Mouse (Mus musculus): ENCODE results near the gene Mdfi.
A peak's percentile ranks its signal among the peaks of the same experiment; 100 is the strongest.
"Not testable (repeated sequence)": the region's sequence is repeated elsewhere in the genome, so short reads cannot be mapped to it uniquely, and the experiment has no call there.

Gene Mdfi

DNA sequence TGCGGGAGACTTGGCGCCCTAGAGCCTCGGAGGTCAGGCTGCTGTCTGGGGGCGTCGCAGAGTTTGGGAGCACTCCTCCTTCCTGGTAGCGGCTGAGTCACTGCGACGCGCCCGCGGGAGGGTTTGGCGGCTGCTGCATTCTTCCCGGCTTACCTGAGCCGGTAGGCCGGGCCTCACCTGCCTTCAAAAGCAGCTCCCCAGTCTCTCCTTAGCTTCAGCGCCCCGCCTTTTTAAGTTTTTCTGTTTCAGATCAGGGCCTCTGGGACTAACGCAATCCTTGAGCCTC, at the start of gene Mdfi:
Gene Mdfi, minus strand, starts transcription at position 210 of the 286 bp plus-strand sequence.
- DNase-seq (ENCODE audit: low spot score): no peak

- no peak for DNase-seq (ENCODE audit: low spot score)
These were observed 48.6 kb upstream of the Mdfi start for GRCm38 (mm10) chr17:47883099-47883498.

GRCm38 (mm10) chr17:47881330-47881729, 46.8 kb upstream of the Mdfi start:
- DNase-seq (ENCODE audit: low spot score): no peak

GRCm38 (mm10) chr17:47879207-47879606, 44.7 kb upstream of the Mdfi start:
- no peak for DNase-seq (ENCODE audit: low spot score)

- DNase-seq (ENCODE audit: low spot score): peak; percentile 70
These were observed 44.0 kb upstream of the Mdfi start for GRCm38 (mm10) chr17:47878378-47879089.

- no peak for DNase-seq (ENCODE audit: low spot score)
These were observed 43.4 kb upstream of the Mdfi start for GRCm38 (mm10) chr17:47877715-47878377.

- no peak for DNase-seq (ENCODE audit: low spot score)
These were observed 42.6 kb upstream of the Mdfi start for GRCm38 (mm10) chr17:47876776-47877714.

- DNase-seq (ENCODE audit: low spot score): peak; percentile 89
These were observed 38.9 kb upstream of the Mdfi start for GRCm38 (mm10) chr17:47873341-47873791.

DNA sequence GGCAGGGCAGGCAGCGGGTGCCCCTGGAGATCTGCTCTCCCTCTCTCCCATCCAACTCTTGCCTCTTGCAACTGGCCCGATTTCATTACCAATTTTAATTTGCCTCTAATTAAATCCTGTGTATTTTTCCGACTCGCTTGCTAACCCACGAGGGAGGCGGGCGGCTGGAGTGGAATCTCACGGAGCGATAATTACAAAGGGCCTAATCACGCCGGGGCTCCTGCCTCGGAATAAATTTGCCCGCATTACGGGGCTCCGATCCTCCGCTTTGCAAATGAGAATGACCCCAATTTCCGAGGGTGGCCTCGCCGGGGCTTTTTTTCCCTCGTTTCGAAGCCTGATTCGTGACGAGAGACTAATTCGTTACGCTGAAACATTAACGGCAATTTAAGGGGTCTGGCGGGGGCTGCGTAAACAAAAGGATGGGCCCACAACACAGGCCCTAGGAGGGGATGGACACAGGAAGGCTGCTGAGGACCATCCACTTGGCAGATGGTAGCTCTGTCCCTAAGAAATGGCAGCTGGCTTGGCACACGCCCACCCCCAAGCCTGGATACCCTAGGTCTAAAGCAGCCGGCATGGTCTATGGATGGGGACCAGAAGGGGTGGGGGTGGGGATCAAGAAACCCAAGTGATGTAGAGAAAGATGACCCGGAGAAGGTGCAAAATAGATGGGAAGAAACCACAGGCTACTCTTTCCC, 38.0 kb upstream of the Mdfi start:
- DNase-seq (ENCODE audit: low spot score): no peak

GRCm38 (mm10) chr17:47869874-47870273, 35.4 kb upstream of the Mdfi start:
- DNase-seq (ENCODE audit: low spot score): no peak

- peak; percentile 63 for DNase-seq (ENCODE audit: low spot score)
These were observed 31.5 kb upstream of the Mdfi start for GRCm38 (mm10) chr17:47866037-47866436.

- DNase-seq (ENCODE audit: low spot score): peak; percentile 97
These were observed 30.0 kb upstream of the Mdfi start for GRCm38 (mm10) chr17:47864496-47864895.

- no peak for DNase-seq (ENCODE audit: low spot score)
These were observed 28.9 kb upstream of the Mdfi start for GRCm38 (mm10) chr17:47863437-47863836.

- DNase-seq (ENCODE audit: low spot score): no peak
These were observed 28.5 kb upstream of the Mdfi start for GRCm38 (mm10) chr17:47863023-47863422.

DNA sequence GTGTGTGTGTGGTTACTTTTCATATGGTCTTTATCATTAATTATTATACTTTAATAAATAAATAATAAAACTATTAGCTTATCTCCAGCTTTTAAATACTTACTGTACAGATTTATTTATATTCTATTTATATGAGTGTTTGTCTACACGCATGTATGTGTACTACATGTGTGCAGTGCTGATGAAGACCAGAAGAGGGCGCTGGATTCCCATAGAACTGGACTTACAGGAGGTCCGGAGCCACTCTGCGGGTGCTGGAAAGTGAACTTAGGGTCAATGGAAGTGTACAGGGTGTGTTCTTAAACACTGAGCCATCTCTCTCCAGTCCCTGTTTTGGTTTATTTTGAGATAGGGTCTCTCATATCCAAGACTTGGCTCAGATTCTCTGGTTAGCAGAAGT, 21.1 kb upstream of the Mdfi start:
- no peak for DNase-seq (ENCODE audit: low spot score)

DNA sequence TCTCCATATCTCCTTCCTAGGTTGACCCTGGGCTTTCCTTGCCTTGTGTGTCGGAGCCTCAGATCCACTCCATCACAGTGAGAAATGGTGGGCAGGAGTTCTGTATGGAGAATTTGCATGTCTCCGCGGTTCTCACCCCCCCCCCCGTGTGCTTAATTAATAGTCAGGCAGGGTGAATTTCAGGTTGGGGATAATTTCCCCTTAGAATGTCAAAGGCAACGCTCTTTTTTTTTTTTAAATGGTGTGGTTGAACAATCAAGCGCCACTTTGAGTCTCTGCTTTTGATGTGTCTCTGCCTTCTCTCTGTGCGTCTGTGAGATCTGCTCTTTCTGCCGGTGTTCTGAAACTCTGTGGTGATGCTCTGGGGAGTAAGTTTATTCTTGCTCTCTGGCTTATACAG, 20.4 kb upstream of the Mdfi start:
- no peak for DNase-seq (ENCODE audit: low spot score)

DNA sequence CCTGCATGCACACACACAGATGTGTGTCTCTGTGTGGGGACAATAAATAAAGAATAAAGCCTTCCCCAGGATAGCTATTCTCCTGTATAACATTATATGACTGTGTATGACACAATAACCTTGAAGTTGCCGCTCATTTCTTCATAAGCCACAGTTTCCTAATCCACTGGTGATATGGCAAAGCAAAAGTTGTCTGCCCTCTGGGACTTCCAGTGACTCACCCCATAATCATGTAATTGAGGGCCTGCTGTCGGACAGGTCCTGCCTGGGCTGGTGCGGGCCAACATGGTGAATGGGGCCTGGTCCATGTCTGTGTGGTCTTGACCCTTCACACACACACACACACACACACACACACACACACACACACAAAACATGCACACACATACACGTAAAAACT, 19.3 kb upstream of the Mdfi start:
- no peak for DNase-seq (ENCODE audit: low spot score)

DNA sequence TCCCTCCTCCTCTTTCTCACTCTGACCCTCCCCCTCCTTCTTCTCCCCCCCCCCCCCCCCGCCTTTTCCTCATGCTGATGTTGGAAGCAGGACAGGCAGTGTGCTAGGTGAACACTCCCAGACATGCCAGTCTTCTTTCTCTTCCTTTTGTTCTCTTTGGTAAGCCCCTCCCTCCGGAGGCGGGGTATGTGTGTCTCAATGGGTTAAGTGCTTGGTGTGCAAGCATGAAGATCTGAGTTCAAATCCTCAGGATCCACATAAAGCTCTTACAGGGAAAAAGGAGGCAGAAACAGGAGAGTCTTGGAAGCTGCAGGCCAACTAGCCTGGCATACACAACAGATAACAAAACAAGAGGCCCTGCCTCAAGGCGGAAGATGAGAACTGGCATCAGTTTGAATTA, 18.8 kb upstream of the Mdfi start:
- DNase-seq (ENCODE audit: low spot score): no peak

DNA sequence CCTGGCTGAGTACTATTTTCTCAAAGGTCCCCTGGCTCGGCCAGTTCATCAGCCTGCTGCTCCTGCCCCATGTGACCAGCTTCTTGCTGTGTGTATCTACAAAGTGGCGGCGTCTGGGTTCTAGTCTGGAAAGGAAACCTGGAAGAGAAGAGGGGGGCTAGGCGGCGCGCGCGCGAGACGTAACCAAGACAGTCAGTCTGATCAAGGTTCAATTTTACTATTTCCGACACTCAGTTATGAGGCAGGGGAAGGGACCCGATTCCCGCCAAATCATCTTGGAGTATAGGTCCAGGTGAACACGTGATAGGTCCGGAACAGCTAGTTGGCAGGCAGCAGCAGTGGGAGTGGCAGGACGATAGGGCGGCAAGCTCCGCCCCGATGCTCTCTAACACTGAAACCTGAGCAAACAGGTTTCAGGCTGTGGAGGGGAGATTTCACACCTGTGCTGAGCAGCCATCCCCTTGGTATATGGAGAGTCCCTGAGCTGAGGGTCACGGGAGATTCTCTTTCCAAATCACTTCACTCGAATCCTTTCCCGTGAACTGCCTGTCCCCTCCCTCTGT, 17.4 kb upstream of the Mdfi start:
- not testable (repeated sequence) for DNase-seq (ENCODE audit: low spot score)

DNA sequence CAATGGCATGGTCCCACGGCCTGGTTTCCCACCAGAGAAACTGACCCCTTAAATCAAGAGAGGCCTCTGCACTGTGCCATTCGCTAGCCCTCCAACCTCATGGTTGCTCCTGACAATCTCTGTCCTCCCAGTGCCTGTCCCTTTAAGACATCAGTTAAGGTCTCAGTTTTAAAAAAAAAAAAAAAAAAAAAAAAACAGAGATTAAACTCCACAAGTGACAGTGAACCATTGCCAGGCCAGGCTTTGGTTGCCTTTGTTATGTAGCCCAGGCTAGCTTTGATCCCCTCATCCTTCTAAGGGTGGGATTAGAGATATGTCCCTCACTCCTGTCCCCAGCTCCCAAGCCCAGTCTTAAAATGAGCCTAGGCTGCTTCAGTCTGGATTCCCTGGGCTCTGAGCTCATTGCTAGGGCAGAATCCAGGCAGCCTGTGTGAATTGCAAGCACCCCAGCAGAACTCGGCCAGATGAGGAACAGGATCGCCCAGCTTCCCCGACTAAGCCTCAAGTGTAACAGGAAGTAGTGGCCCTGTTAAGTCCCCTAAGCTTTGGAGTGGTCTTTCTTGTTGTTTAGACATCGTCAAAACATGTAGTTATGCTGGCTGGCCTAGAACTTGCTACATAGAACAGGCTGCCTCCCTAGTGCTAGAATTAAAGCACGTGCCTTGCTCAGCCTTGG, 16.3 kb upstream of the Mdfi start:
- DNase-seq (ENCODE audit: low spot score): no peak

DNA sequence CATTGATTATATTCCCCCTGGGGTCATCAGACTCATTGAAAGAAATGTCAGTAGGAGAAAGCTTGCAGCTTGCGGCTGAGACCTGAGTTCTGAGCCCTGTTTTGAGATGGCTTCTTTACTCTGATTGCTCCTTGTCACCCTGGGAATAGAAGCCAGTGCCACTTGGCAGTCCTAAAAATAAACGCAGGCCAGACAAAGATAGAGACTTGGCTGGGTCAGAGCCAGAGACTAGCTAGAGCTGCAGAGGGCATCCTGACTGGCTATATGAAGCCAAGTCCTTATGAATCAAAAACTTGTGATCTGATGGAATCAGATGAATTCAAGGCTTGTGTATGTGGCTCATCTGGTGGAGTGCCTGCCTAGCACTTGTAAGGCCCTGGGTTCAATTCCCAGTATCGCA, 15.5 kb upstream of the Mdfi start:
- no peak for DNase-seq (ENCODE audit: low spot score)
